Mouse (Mus musculus): ENCODE measurements around the gene Smdt1. TPM values are rescaled to one million over a fixed set of nuclear protein-coding genes. Genes with fewer than 3 reads are reported as not detected.
A peak's percentile ranks its signal among the peaks of the same experiment; 100 is the strongest.

The Smdt1 gene
- total and polyA plus RNA-seq, 3 experiments = 111 to 159 TPM; not detected in 1

- no peak overlapping the region for H3K27ac ChIP-seq (ENCODE audit: control insufficient read depth, low read depth, low read length)
- H3K36me3 ChIP-seq (ENCODE audit: control insufficient read depth in 1 of 2, insufficient read depth in 2 of 2, low read length in 2 of 2) = no peaks in the 10 kb centered on the region
- no peaks in the 10 kb centered on the region for H3K4me1 ChIP-seq (ENCODE audit: control insufficient read depth in 1 of 2, insufficient read depth in 2 of 2, low read length in 2 of 2)
- H3K9me3 ChIP-seq (replicated peaks; ENCODE audit: insufficient read depth, low read length) = no peaks in the 10 kb centered on the region
- no peak overlapping the region for H3K4me3 ChIP-seq (ENCODE audit: control insufficient read depth in 1 of 2, insufficient read depth in 1 of 2, low read depth in 2 of 2, low read length in 2 of 2)
- H3K9ac ChIP-seq (ENCODE audit: control insufficient read depth, low read depth, low read length, poor library complexity, severe bottlenecking) = no peak overlapping the region
- peaks cover 5 to 6% of the 10 kb centered on the region in 2 experiments for H3K27me3 ChIP-seq (ENCODE audit: control insufficient read depth in 1 of 2, insufficient read depth in 2 of 2, low read length in 2 of 2)
- DNase-seq (ENCODE audit: low read depth, low spot score) = peak; percentile 21
- H3K79me2 ChIP-seq (ENCODE audit: control insufficient read depth, insufficient read depth, low read length, poor library complexity) = no peaks in the 10 kb centered on the region
- TF ChIP-seq MAX (IDR thresholded peaks at IDR 0.05; ENCODE audit: low read length) (no peak), MYC (IDR thresholded peaks at IDR 0.05; ENCODE audit: low read depth, low read length) (no peak), ETS1 (IDR thresholded peaks at IDR 0.05; ENCODE audit: low read depth, low read length) (no peak), UBTF (IDR thresholded peaks at IDR 0.05; ENCODE audit: borderline replicate concordance, insufficient read depth, low read depth, low read length) (no peak), NELFE (IDR thresholded peaks at IDR 0.05; ENCODE audit: low read depth, low read length) (no peak), USF1 (IDR thresholded peaks at IDR 0.05; ENCODE audit: low read depth, low read length) (no peak), CHD1 (IDR thresholded peaks at IDR 0.05; ENCODE audit: low read depth, low read length) (no peak), EP300 (IDR thresholded peaks at IDR 0.05; ENCODE audit: low read depth in 1 of 2, low read length in 2 of 2) (no peak), ZC3H11A (IDR thresholded peaks at IDR 0.05; ENCODE audit: low read depth, low read length) (peak; percentile 63), SMC3 (IDR thresholded peaks at IDR 0.05; ENCODE audit: low read depth, low read length) (peak; percentile 65), RCOR1 (IDR thresholded peaks at IDR 0.05; ENCODE audit: low read depth, low read length) (no peak), ZMIZ1 (IDR thresholded peaks at IDR 0.05; ENCODE audit: low read depth, low read length) (no peak), CTCF (IDR thresholded peaks at IDR 0.05 in 2 of 3, conservative IDR thresholded peaks at IDR 0.05 in 1 of 3; ENCODE audit: control insufficient read depth in 1 of 3, insufficient read depth in 1 of 3, low read depth in 2 of 3, low read length in 3 of 3, poor library complexity in 1 of 3, severe bottlenecking in 1 of 3) (peak; percentile 37 to 66 (median 50)), TAL1 (IDR thresholded peaks at IDR 0.05; ENCODE audit: low read length) (no peak), RAD21 (IDR thresholded peaks at IDR 0.05; ENCODE audit: low read depth, low read length) (peak; percentile 77), ZNF384 (IDR thresholded peaks at IDR 0.05; ENCODE audit: low read depth, low read length) (no peak), TBP (IDR thresholded peaks at IDR 0.05; ENCODE audit: low read depth, low read length) (no peak), ELF1 (IDR thresholded peaks at IDR 0.05; ENCODE audit: low read depth, low read length) (no peak), GATA1 (IDR thresholded peaks at IDR 0.05; ENCODE audit: low read depth, low read length) (no peak), POLR2A (IDR thresholded peaks at IDR 0.05; ENCODE audit: control insufficient read depth in 1 of 2, insufficient read depth in 1 of 2, low read depth in 1 of 2, low read length in 2 of 2, poor library complexity in 1 of 2) (no peak), SIN3A (IDR thresholded peaks at IDR 0.05; ENCODE audit: low read length) (no peak), HCFC1 (IDR thresholded peaks at IDR 0.05; ENCODE audit: low read depth, low read length) (no peak), MYB (IDR thresholded peaks at IDR 0.05; ENCODE audit: low read depth, low read length) (no peak), MXI1 (IDR thresholded peaks at IDR 0.05; ENCODE audit: low read depth, low read length) (no peak), POLR2AphosphoS5 (IDR thresholded peaks at IDR 0.05; ENCODE audit: borderline replicate concordance, low read depth, low read length) (no peak), USF2 (IDR thresholded peaks at IDR 0.05; ENCODE audit: borderline replicate concordance in 1 of 2, insufficient read depth in 1 of 2, low read depth in 1 of 2, low read length in 2 of 2) (no peak), MEF2A (IDR thresholded peaks at IDR 0.05; ENCODE audit: extremely low read depth, insufficient replicate concordance, low read depth, low read length, poor library complexity, severe bottlenecking) (no peak), CHD2 (IDR thresholded peaks at IDR 0.05; ENCODE audit: low read length) (peak; percentile 53; the same call in 1 of the 2 replicates), E2F4 (IDR thresholded peaks at IDR 0.05; ENCODE audit: borderline replicate concordance, low read depth, low read length) (no peak), TCF12 (IDR thresholded peaks at IDR 0.05; ENCODE audit: low read depth, low read length) (no peak), BHLHE40 (IDR thresholded peaks at IDR 0.05; ENCODE audit: borderline replicate concordance, low read depth, low read length) (peak; percentile 32; the same call in 1 of the 2 replicates), MAFK (IDR thresholded peaks at IDR 0.05; ENCODE audit: borderline replicate concordance, low read depth, low read length) (no peak), KAT2A (conservative IDR thresholded peaks at IDR 0.05; ENCODE audit: low read depth, low read length) (no peak), POLR2AphosphoS2 (IDR thresholded peaks at IDR 0.05; ENCODE audit: low read length) (no peak), NRF1 (IDR thresholded peaks at IDR 0.05; ENCODE audit: insufficient read depth, low read depth, low read length, poor library complexity, severe bottlenecking) (no peak), JUND (IDR thresholded peaks at IDR 0.05; ENCODE audit: low read depth, low read length) (no peak), ZKSCAN1 (IDR thresholded peaks at IDR 0.05; ENCODE audit: low read depth, low read length) (no peak), MAZ (IDR thresholded peaks at IDR 0.05; ENCODE audit: low read depth, low read length) (0 out of 2 replicates have a peak, but pooled peaks have one; percentile 29)
Observed at GRCm38 (mm10) chr15:82294059-82294458, 44.7 kb upstream of the Smdt1 start.
